Mouse (Mus musculus) forebrain, postnatal 0 days (tissue): ENCODE results near the gene Hist1h2br. TPM values are rescaled to one million over a fixed set of nuclear protein-coding genes. Genes with fewer than 3 reads are reported as not detected.
A peak's percentile ranks its signal among the peaks of the same experiment; 100 is the strongest.
"Not testable (repeated sequence)": the region's sequence is repeated elsewhere in the genome, so short reads cannot be mapped to it uniquely, and the experiment has no call there.

Experiments
- ATAC-seq: fragments of 200-750 bp; cut with Nextera tagmentation; 2 replicates; pipeline ENCODE4 v1.8.0; 2017; ENCODE audit warnings: mild to moderate bottlenecking, moderate library complexity
- DNase-seq: peaks from one replicate; pipeline ENCODE4 v3.0.0-alpha.2; 2015
- H3K27ac ChIP-seq: fragments of 300-500 bp; sonication (generic); 2 replicates; pipeline ENCODE4 v1.5.1; 2014; ENCODE audit warnings: low read depth, mild to moderate bottlenecking, antibody characterized with exemption, low read length, moderate library complexity, mixed read lengths
- H3K27me3 ChIP-seq: fragments of 300-500 bp; sonication (generic); 2 replicates; pipeline ENCODE4 v1.6.1; 2014; ENCODE audit warnings: mild to moderate bottlenecking, low read length, mixed read lengths; ENCODE audit not compliant: insufficient read depth
- H3K36me3 ChIP-seq: fragments of 300-500 bp; sonication (generic); 2 replicates; pipeline ENCODE4 v1.6.1; 2014; ENCODE audit warnings: mild to moderate bottlenecking, moderate library complexity; ENCODE audit not compliant: insufficient read depth
- H3K4me1 ChIP-seq: fragments of 300-500 bp; sonication (generic); 2 replicates; pipeline ENCODE4 v1.6.1; 2014; ENCODE audit warnings: antibody characterized with exemption; ENCODE audit not compliant: insufficient read depth
- H3K4me2 ChIP-seq: fragments of 300-500 bp; sonication (generic); 2 replicates; pipeline ENCODE4 v1.6.1; 2014; ENCODE audit warnings: low read depth, mild to moderate bottlenecking, moderate library complexity
- H3K4me3 ChIP-seq: fragments of 300-500 bp; sonication (generic); 2 replicates; pipeline ENCODE4 v1.5.1; 2014; ENCODE audit warnings: low read depth, low read length, mixed read lengths
- H3K9ac ChIP-seq: fragments of 300-500 bp; sonication (generic); 2 replicates; pipeline ENCODE4 v1.6.1; 2014; ENCODE audit warnings: mild to moderate bottlenecking
- H3K9me3 ChIP-seq: fragments of 300-500 bp; sonication (generic); 2 replicates; pipeline ENCODE4 v1.6.1; 2016; ENCODE audit warnings: low read length
- CTCF ChIP-seq: sonication (generic); IDR thresholded peaks from 2 replicates; pipeline ENCODE4 v1.5.1; 2016; ENCODE audit warnings: antibody characterized with exemption, control low read depth, low read depth
- WGBS: fragments of 180-500 bp; shearing (Covaris S2); extraction: QIAGEN DNeasy Blood & Tissue Kit; methylation state at CpG from one replicate; pipeline ENCODE4 v1.1.7; 2014; 5-methylcytosine and 5-hydroxymethylcytosine counted together
- polyA plus RNA-seq: library from polyadenylated mRNA; unstranded; fragments of >200 nt; fragmentation: Nextera tagmentation; extraction: Ambion mirVana; gene quantifications from 2 replicates; pipeline ENCODE4 v1.2.1, GENCODE M21; 2015
- total RNA-seq: library from RNA; depleted of rRNA; stranded (reverse); fragments of >200 nt; gene quantifications from 2 replicates; pipeline ENCODE4 v1.2.3, GENCODE M21; 2014

Hist1h2br gene
- total and polyA plus RNA-seq, 2 experiments from 2014 or later, result 4.6 to 260 TPM

DNA sequence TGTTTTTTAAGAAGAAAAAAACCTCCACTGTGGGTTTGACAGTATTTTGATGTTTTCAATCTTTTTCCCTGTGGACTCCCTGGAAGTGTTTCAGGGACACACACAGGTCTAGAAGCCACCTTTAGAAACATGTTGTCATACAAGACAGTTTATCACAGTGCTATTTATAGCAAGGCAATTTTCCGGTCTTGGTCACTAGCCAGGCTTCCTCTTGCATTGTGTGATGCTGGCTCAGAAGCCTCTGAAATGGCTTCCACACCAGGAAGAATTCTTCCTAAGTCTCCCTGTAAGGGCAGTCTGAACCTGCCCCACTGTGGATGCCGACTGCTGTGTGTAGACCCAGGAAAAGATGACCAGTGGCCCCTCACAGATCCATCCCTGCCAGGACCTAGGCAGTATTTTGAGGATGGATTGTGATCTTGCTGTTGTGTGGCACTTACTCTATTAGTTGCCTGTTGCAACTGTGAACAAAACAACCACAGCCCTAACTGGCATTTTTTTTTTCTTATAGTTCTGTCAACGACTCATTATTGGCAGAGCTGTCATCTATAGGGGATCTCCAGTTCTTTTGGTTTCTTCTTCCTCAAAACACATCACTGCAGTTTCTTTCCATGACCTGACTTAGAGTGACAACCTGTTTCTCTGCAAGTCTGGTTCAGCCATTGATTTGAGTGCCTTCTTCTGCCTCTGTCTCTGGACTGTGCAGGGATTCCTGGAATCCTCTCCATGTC lies 18.8 kb downstream of the Hist1h2br start:
- ATAC-seq (no peak), DNase-seq (no peak)
- no peaks in the 10 kb centered on the region for H3K36me3 ChIP-seq
- H3K27ac ChIP-seq, result no peak overlapping the region
- no peak overlapping the region for H3K9ac ChIP-seq
- H3K27me3 ChIP-seq, result no peaks in the 10 kb centered on the region
- H3K4me3 ChIP-seq, result no peak overlapping the region
- H3K4me2 ChIP-seq, result no peak overlapping the region
- 56% methylated on average over 3 of the region's 3 CpGs for WGBS
- H3K9me3 ChIP-seq, result no peaks in the 10 kb centered on the region
- H3K4me1 ChIP-seq, result no peaks in the 10 kb centered on the region
- TF ChIP-seq CTCF, result no peak

DNA sequence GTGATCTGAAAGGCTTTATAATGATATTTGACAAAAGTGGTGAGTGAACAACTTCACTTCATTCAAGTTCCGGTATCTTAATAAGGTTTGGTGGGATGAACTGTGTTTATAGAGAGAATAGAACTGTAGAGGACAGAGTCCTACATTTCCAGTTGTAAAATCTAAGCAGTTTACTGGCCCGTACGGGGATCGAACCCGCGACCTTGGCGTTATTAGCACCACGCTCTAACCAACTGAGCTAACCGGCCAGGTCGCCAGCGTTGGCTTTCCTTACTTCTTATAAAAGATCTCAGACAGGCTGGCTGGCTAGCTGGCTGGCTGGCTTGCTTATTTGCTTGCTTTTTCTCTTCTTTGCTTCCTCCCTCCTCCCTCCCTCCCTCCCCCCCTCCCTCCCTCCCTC lies 21.6 kb downstream of the Hist1h2br start:
- H3K27ac ChIP-seq, result no peak overlapping the region
- peak; percentile 59 for DNase-seq
- peak overlapping the region; percentile 43 for H3K4me2 ChIP-seq
- H3K4me1 ChIP-seq, result no peaks in the 10 kb centered on the region
- peak; percentile 38 for ATAC-seq
- H3K36me3 ChIP-seq, result no peaks in the 10 kb centered on the region
- H3K9ac ChIP-seq, result no peak overlapping the region
- no peak for TF ChIP-seq CTCF
- no peaks in the 10 kb centered on the region for H3K9me3 ChIP-seq
- WGBS, result 3% methylated on average over 11 of the region's 11 CpGs
- peak overlapping the region; percentile 42 for H3K4me3 ChIP-seq
- no peaks in the 10 kb centered on the region for H3K27me3 ChIP-seq

DNA sequence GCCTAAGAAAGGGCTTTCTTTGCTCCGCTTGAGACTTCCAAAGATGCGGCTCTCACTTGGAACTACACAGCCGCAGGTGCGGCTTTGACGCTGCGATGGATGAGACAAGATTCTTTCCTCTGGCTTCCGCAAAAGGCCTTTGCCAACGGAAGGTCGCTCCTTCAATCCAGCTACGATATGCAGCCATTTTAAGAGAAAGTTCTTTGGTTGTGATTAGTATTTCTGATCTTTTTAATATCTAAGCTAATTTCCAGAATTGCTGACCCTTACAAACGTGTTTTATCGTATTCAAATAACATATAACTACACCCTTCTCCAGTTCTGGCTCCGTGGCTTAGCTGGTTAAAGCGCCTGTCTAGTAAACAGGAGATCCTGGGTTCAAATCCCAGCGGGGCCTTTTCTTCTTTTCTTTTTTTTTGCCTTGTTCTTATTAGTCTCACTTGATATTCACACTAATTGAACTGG lies 22.2 kb downstream of the Hist1h2br start:
- DNase-seq, result peak; percentile 81
- 2% methylated on average over 15 of the region's 15 CpGs for WGBS
- Histone ChIP-seq H3K4me3 (peak overlapping the region; percentile 42), H3K4me1 (no peaks in the 10 kb centered on the region), H3K36me3 (no peaks in the 10 kb centered on the region), H3K27me3 (no peaks in the 10 kb centered on the region), H3K4me2 (peak overlapping the region; percentile 43), H3K9ac (peak overlapping the region; percentile 44), H3K9me3 (no peaks in the 10 kb centered on the region), H3K27ac (no peak overlapping the region)
- TF ChIP-seq CTCF, result no peak
- ATAC-seq, result peak; percentile 48; the same call in 1 of the 2 replicates

DNA sequence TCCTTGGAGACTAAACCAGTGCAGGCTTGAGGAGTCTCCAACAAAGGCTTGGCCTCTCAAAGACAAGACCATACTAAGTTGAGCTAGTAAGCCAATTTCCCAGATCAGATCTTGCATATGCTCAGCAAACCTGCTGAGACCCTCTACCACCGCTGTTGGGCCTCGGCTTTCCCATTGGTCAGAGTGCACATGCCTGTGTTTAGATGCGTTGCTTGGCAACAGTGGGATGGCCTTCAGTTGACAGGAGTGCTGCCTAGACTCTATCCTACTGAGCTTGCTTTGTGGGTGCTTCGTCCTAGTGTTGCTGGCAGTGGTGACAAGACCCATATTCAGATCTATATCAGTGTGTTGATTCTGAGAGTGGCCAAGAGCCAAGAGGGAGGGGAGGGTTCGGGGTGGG lies 28.1 kb downstream of the Hist1h2br start:
- Histone ChIP-seq H3K27me3 (no peaks in the 10 kb centered on the region), H3K27ac (no peak overlapping the region), H3K4me1 (no peaks in the 10 kb centered on the region), H3K4me2 (no peak overlapping the region), H3K36me3 (no peaks in the 10 kb centered on the region), H3K9me3 (no peaks in the 10 kb centered on the region), H3K9ac (no peak overlapping the region), H3K4me3 (no peak overlapping the region)
- no peak for TF ChIP-seq CTCF
- no peak for DNase-seq
- no peak for ATAC-seq
- WGBS, result 12% methylated on average over 5 of the region's 5 CpGs

DNA sequence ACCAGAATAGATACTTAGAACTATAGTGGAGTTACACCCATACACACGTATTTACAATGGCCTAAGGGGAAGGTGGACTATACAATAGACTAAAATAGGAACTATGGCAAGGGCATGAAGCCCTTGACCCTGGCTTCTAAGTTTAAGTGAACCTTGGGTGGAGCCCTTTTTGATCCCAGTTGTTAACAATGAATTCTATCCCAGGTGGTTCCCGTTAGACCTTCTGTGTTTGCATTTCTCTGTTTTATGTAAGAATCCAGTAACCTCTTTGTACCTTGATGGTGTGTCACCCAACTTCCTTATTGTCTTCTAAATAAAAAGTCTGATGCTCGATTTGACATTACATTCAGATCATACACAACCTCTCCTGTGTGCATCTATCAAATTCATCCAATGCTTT lies 32.0 kb downstream of the Hist1h2br start:
- not testable (repeated sequence) for H3K4me3 ChIP-seq, H3K9ac ChIP-seq, H3K4me2 ChIP-seq, ATAC-seq, H3K9me3 ChIP-seq, DNase-seq, H3K36me3 ChIP-seq, H3K4me1 ChIP-seq, H3K27me3 ChIP-seq, H3K27ac ChIP-seq
- WGBS, result 80% methylated on average over 3 of the region's 3 CpGs

DNA sequence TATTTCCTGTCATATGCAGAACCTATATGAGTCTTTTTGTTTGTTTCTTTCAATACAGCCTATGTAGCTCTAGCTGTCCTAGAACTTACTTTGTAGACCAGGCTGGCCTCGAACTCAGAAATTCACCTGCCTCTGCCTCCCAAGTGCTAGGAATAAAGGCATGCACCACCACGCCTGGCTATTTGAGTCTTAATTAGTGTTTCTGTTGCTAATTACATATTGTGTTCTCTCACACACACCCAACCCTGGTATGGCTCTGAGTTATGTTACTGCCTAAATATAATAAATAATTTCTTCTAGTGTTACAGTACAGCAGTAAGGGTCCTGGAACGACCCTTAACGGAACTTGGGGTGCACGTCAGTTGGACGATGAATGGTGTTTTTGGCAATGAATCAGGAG lies 47.2 kb downstream of the Hist1h2br start:
- DNase-seq (no peak), ATAC-seq (no peak)
- Histone ChIP-seq H3K9me3 (no peaks in the 10 kb centered on the region), H3K27me3 (no peaks in the 10 kb centered on the region), H3K4me1 (0 out of 2 replicates have a peak, but pooled peaks cover 3% of the 10 kb centered on the region), H3K4me2 (no peak overlapping the region), H3K27ac (no peak overlapping the region), H3K4me3 (no peak overlapping the region), H3K9ac (no peak overlapping the region), H3K36me3 (no peaks in the 10 kb centered on the region)
- 81% methylated on average over 6 of the region's 6 CpGs for WGBS
- no peak for TF ChIP-seq CTCF

DNA sequence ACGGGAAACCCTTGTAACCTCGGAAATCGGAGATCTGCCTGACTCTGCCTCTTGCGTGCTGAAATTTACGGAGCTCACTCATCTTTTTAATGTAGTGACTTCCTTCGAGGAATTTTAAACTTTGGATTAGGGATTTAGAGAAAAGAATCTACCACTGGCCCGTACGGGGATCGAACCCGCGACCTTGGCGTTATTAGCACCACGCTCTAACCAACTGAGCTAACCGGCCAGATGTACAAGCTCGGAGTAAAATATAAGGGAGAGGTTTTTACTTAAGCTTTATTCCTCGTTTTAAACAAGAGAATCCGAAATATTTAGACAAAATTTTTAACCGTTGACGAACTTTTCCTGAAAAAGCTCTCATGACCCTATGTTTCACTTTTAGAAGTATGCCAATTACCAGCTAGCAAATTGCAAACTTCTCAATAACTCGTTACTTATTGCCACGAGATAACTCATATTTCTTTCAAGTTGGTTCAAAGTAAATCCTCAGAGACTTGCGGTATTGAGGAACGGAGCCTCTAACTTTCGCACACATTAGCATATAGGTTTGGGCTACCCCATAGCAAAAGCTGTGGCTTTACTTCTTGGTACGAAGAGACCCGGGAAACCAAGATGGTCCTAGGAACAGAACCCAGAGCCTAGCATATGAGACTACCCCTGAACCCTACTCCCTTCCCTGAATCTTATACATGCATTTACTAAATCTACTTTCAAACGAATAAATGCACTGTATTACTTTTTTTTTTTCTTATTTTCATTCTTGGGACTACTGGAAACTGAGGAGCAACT lies 48.5 kb downstream of the Hist1h2br start:
- Histone ChIP-seq H3K4me2 (peak overlapping the region; percentile 39), H3K9ac (no peak overlapping the region), H3K36me3 (no peaks in the 10 kb centered on the region), H3K9me3 (no peaks in the 10 kb centered on the region), H3K27ac (no peak overlapping the region), H3K4me3 (peak overlapping the region; percentile 31), H3K4me1 (0 out of 2 replicates have a peak, but pooled peaks cover 3% of the 10 kb centered on the region), H3K27me3 (no peaks in the 10 kb centered on the region)
- TF ChIP-seq CTCF, result no peak
- DNase-seq, result peak; percentile 15
- no peak for ATAC-seq
- 3% methylated on average over 27 of the region's 27 CpGs for WGBS
